Mouse (Mus musculus) adipocyte (in vitro differentiated cells): ENCODE data around the gene Lamb1.
A peak's percentile ranks its signal among the peaks of the same experiment; 100 is the strongest.

ENCODE experiments used
- DNase-seq: peaks from one replicate; pipeline ENCODE4 v3.0.0-alpha.2; 2016; ENCODE audit warnings: low spot score

Lamb1 gene

DNA sequence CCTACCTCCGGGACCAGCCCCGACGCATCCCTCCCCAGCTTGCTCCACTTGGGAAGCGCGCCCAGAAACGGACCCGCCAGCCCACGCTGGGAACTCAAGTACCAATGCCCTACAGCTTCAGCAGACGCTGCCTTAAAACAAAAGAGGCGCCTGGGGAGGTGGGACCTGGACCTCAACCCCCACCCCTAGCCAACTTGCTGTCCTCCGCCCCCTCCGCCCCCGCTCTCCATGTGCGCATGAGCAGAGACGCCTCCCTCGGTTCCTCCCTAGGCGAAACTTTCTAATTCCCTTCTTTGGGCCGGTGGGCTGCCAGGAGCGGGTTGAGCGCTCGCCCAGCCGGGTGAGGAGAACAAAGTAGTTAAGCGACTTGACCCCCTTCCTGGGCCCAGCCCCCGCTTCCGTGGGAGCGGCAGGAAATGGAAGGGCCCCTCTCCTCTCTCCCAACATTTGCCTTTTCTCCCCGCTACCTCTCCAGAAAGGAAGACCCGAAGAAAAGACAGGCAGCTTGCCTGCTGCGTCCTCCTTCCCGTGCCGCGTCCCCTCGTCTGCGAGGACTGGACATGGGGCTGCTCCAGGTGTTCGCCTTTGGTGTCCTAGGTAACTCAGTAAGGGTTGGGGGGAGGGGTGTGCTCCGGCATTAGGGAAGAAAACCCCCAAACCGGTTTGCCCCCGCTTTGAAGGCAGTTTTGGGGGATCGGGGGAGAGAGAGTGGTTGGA is at the start of gene Lamb1:
Gene Lamb1, plus strand, starts transcription at position 230 of the 717 bp plus-strand sequence.
- DNase-seq: peak; percentile 86

DNA sequence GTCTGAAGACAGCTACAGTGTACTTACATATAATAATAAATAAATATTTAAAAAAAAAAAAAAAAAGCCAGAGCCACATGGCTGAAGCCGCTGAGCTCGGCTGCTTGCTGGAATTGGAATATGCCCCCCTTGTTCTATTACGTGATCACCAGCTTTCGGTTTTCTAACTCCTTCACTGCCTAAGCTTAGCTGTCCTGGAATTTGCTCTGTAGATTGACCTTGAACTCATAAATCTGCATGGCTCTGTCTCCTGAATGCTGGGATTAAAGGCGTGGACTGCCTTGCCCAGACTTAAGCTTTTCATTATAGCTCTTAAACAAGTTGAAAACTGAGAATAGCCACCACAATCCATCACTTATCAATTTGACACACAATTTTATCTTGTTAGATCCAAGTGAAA is 47.8 kb upstream of the Lamb1 start:
- DNase-seq: no peak

DNA sequence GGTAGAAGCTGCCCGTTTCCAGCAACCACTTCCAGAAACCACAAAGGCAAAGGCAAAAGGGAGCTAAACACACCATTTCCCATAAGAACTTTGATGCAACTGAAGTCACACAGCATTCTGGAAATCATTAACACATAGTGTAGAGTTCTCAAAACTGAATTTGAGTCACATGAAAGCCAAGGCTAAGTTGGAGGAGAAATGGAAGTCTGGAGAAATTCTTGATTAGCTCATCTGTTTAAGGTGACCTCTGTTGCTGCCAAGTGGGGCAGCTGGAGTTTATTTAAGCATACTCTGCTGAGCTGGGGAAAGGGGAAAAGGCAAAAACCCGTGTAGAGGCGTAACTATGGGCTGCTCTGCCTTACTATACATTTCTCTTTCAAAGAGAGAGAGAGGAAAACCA is 46.3 kb upstream of the Lamb1 start:
- DNase-seq: peak; percentile 91

DNA sequence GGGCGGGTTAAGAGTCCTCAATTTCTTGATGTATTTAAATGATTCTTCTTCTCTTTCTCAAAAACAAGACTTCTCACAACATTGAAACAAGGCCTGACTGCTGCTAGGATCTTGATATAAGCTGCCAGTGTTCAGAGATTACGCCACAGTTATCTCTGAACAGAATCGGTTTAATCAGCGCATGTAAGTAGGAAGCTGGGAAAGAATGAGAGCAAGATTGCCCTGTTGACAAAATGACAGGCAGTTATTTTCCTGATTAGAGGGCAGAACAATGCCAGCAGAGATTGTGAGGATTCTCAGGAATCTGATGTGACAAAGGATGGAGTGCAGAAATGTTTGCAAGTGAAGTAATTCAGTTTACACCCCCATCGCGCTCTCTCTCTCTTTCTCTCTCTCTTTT is 43.5 kb upstream of the Lamb1 start:
- DNase-seq: no peak

DNA sequence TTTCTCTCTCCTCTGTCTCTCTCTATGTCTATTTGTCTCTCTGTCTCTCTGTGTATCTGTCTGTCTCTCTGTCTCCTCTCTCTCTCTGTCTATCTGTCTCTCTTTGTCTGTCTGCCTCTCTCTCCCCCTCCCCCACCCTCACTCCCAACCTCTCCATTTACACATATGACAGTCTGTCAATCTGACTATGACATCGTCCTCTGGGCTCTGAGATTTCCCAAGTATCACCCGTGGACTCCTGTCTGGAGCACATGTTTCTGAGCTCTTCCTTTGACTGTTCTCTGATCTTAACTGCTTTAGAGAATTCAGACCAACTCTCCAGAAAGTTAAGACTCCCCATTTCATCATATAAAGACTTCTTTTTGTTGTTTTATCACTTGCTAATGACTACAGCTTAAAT is 42.8 kb upstream of the Lamb1 start:
- peak; percentile 51 for DNase-seq

DNA sequence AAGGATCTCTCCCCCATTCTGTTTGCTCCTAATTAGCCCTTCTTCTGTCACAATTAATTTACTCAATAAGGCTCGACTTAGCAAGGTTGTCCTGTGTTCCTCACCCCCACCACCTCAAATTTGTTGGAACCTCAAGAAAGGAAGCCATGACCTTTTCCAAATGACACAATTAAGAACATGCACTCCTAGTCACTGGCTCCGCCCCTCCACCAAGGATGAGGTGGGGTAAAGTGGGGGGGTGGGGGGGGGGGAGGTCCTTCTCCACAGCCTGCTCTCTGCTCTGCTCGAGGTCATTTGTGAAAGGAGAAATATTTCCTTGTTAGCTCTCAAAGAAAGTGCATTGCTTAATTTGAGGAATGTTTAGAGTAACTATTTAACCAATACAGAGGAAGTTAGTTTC is 42.3 kb upstream of the Lamb1 start:
- DNase-seq: no peak

DNA sequence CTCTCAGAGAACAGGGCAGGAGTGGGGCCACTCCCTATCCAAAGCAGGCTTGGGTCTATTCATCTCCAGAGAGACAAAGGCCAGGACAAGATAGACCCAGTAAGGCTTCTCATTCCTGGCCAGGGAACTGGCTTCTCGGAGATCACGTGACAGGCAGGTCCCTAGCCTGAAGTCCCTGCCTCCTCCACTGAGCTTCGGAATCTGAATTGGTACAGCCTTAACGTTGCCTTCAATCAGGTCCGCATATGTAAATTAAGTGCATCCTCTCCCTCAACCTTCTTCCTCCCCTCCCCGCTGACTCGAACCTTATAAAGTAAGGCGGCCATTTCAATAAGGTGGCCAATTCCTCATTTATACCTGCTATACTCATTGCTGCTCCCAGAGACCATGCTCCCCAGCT is 39.6 kb upstream of the Lamb1 start:
- no peak for DNase-seq

DNA sequence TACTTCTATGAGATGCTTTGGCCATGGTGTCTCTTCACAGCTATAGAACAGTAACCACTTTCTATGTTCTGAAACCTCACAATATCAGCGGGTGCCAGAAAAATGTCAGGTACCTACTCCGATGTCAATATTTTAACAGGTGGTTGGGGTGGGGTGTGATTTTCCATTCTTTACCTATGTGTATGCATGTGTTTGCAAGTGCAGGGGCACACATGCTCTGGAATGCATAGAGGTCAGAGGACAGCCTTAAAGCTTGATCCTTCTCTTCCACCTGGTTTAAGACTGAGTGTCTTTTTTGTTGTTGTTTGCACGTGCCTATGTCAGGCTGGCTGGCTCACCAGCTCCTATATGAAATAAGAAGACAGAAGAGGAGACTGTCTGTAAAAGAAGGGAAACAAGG is 37.9 kb upstream of the Lamb1 start:
- no peak for DNase-seq

DNA sequence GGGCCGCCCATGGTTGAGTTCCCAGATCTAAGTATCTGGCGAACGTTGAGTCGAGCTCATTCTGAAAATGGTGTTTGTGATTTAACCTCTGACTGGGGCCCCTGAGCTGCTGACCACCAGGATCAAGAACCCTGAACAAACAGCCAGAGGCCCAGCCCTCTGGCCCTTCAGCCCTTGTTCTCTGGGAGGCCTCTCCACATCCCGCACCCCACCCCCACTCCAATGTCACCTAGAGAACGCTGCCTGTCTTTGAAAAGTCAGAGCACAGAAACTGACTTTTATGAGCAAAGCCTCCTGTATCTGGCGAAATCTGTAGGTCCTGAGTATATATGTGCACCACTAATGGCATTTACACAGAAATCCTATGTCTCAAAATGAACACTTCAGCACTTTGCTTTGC is 36.2 kb upstream of the Lamb1 start:
- DNase-seq: no peak

DNA sequence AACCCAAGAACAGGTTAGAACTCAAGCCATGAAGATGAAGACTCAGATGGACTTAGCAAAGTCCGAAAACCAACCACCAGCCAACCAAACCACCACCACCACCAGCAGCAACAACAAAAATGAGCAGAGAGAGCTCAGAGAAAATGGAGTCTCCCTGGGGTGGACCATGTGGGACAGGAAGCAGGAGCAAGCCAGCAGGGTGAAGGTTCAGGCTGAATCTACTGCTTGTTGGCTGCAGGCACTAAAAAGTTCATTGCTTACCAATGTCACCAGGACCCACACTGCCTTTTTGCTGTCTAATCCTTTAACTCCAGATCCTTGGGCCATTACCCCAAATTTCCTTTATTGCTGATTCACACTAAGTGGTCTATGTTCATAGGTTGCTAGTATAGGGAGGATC is 32.4 kb upstream of the Lamb1 start:
- DNase-seq: peak; percentile 64

DNA sequence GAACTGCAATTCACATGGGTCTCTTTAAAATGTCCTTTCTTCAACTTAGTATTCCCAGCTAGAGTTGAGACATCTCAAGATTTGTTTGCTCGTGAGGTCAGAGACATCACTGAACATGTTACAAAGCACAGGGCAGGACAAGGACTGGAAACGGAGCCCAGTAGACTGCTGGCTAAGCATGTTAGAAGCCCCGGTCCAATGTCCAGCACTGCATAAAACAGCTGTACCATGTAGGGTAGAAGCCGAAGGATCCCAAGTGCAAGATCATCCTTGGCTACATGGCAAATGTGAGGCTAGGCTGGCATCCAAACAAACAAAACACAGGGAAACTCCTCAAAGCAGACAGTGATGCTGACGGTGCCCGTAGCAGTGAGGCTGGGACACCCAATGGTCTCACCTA is 30.0 kb upstream of the Lamb1 start:
- DNase-seq: no peak

DNA sequence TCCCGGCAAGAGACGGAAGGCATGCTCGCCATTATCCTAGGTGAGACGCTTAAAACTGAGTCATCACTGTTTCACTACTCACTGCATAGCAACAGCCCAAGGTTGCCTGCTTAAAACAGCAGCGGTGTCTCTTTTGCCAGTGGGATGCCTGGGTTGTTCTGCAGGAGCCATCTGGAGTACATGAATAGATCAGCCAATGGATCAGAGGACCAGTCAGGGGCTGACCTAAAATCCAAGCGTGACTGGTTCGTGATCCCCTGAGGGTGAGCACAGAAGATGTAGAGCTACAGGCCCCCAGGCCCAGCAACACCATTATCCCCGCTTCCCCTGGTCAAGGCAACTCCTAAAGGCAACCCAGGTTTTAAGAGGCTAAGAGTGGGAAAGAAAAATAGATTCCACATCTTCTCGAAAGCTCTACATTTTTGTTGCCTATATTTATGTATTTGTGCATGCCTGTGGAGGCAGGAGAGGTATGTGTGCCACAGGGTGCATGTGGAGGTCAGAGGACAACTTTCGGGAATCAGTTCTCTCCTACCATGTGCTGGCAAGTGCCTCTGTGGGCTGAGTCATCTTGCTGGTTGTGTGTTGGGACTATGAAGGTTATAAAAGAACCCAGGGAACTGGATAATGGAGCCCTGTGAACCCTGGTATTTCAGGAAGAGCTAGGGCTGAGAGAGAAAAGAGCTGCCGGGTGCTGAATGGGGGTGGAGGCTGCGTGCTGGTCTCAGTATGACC is 28.0 kb upstream of the Lamb1 start:
- no peak for DNase-seq

DNA sequence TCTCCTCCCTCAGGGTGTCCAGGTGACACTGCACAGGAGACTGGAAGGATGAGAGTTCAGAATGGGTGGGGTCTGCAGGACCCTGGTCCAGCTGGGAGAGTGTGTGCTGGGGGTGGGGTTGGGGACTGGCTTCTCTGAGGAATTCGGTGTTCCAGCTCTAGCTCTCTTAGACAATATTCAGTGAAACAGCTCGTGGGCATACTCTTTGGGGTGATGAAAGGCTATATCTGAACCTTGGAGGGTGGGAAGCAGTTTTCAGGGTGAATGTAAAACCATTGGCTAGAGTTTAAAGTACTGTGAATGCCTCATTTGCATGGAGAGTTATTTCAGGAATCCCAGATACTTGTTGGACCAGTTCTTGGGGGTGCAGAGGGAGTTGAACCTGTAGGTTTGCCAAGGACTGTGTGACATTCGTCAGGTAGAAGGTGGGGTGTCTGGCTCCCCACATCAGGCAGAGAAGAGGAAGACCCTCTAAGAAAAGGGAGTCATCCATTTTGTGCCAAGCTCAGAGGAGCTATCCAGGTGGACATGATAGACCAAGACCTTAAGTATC is 25.9 kb upstream of the Lamb1 start:
- no peak for DNase-seq

DNA sequence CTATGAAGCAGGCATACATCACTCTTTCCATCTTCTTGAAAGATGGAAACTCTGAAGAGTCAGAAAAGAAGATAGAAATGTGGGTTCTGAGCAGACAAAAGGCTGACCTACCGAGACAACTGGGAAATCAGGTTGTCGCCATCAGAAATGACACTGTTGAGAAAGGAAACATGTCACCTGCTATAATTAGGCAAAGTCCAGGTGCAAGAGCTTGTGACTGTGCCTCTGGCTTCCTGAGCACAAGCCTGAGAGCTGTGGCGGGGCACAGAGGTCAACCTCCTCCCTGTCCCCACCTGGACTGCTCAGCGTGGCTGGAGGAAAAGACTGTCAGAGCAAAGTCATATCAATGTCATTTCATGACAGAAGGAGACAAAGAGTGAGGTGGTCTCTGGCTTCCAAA is 25.2 kb upstream of the Lamb1 start:
- no peak for DNase-seq

DNA sequence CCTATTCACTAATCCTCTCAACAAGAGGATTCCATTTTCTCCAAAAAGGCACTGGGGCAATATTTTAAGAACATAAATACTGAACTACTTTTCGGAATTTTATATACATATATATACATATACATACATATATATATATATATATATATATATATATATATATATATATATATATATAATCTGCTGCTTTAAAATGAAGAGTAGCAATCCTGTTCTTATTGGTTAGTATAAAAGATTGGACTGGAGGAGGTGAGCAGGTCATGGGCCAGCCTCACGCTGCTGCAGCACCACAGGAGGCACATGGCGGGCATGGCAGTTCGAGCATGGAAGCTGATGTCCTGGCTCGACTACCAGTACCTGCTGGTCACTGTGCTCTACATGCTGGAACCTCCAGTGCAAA is 24.6 kb upstream of the Lamb1 start, which contains the start of gene Gm6993:
Gene Gm6993, plus strand, starts transcription at position 301 of the 400 bp plus-strand sequence.
- DNase-seq: no peak

DNA sequence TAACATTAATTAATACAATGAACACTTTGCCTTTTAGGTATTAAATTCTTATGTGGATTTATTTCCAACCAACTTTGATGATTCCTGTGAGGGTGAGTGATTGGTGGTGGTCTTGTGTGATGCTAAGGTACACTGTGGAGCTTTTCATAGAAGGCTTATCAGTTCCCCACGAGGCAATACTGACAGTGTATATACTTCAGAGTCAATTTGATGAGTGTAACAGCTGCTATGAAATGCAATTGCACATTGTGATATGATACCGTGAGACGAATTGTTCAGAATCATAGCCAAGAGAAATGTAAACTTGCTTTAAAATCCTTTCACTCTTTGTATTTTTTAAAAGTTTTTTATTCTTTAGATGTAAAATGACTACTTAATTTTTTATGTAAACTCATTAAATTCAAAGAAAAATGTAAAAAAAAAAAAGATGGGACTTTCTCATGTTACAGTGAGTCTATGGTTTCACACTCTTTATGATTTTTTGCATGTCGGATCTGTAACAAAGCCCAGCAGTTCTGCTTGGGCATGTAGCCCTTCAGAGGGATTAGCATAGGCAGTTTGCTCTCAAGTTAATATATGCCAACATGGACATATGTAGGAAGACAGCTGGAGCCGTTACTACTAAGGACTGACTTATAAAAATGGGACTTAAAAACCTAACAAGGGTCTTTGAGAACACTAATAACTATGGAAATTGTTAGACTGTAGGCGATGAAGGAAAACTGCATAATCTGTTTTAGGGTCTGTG is 23.3 kb upstream of the Lamb1 start:
- no peak for DNase-seq

DNA sequence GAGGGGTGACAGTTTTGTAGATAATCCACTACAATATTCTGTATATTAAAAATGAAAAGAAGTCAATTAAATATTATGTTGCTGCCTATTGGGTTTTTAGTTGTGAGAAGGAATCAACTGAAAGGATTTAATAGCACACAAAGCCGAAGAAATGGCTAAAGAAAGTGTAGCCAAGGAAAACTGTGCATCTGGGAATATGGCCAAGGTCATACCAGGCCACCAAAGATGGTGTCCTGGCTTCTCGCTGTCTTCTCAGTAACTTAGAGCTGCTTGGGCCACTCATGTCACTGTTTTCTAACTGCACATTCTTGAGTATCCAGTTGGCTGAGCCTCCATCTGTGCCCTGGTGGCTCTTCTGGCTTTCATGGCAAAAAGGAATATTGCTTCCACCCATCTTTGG is 21.0 kb upstream of the Lamb1 start:
- DNase-seq: peak; percentile 67

DNA sequence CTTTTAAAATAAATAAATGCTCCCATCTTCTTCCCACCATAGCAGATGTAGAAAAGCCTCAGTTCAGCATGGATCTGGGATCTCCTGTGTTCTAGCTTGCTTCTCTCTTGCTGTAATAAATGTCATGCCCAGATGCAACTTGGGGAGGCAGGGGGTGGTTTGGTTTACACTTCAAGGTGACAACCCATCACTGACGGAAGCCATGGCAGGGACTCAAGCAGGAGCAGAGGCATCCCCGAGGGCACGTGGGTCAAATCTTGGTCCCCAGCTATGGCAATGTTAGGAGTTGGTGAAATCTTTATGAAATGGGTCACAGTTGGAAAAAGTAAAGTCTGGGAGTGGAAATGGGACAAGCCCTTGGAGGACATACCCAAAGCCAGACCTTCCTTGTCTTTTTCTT is 20.3 kb upstream of the Lamb1 start:
- DNase-seq: no peak

DNA sequence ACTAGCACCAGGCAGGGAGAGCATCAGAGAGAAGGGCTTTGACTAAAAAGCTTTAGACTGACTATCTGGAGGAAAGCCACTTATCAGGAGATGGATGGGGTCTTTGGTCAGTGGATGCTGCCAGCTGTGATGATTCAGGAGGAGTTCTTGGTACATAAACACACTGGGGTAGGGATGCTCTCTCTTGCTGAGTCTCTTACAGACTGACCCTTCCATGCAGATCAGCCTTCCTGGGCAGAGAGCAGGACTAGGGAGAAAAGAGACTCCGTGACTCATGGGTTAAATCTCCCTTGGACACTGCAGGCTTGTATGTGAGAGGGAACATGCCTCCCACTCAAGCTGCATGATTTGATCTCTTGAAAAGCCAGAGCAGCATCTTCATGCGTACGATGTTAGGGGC is 18.9 kb upstream of the Lamb1 start:
- no peak for DNase-seq

DNA sequence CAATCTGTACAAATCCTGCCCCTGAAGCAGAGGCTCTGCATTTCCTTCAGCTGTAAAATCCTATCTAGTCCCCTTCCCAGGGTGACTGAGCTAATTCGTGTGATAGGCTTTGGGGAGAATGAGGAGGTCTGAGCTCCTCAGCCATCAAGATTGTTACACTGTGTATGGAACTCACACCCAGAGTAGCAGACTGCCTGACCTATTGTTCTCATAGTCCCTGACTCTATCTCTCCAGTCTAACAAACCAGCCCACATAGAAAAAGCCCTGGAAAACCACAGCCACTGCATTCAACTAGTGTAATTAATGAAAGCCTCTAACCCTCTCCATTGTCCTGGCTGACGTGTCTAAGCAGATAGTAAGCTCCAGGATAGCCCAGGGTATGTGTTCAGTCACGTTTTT is 18.4 kb upstream of the Lamb1 start:
- no peak for DNase-seq

DNA sequence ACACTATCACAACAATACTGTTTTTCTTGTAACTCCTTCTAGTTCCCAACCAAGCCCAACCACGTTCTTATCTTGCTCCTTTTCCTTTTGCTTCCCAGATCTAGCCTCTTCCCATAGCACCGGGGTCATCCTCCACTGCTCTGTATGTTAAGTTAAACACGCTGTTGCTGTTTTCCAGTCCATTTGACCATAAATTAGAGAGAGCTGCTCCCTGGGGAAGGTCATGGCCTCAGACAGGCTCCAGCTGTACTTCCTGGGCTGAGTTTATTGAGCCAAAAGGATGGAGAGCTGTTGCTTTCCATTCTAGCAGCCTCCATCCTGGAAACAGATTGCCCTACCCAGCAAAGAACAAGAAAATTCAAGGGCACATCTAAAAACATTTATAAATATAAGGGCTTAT is 16.9 kb upstream of the Lamb1 start:
- DNase-seq: no peak

DNA sequence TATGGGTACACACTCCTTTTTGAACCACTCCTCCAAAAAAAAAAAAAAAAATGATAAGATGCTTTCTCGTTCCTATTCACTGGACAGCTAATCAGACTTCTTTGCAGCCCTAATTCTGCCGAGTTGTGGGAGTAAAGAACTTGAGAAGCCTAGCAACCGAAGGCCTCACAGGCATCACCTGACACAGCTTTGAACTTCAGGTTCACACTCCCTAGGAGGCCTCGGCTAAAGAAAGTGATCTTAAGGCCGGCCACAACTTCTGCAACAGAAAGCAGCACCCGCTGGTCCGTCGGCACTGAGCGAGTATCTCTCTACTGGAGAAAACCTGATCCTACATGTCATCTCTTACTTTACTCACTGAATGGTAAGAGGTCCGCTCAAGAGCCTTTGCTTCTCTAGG is 16.4 kb upstream of the Lamb1 start:
- no peak for DNase-seq

DNA sequence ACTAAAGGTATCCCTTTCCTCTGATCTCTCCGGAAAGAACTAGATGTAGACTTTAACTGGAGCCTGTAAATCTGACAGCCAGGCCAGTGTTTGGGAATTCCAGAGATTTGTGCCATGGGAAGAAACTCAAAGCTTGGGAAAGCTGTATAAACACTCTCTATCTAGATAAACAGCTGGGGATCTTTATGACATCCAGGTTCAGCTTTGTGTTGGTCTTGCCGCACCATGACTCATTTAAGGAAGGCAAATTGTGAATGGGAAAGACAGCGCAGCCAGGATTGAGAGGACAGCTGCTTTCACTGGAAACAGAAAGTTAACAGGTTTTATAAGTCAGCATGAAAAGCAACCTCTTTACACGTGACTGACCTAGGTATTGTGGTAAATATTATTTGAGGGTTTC is 12.8 kb upstream of the Lamb1 start:
- no peak for DNase-seq
